Mouse (Mus musculus): Measurements from ENCODE around the gene 9930021J03Rik. TPM values are rescaled to one million over a fixed set of nuclear protein-coding genes. Genes with fewer than 3 reads are reported as not detected.

Gene 9930021J03Rik
- total RNA-seq, 2 experiments from 2014 or later = 24.8 to 25.9 TPM

DNA sequence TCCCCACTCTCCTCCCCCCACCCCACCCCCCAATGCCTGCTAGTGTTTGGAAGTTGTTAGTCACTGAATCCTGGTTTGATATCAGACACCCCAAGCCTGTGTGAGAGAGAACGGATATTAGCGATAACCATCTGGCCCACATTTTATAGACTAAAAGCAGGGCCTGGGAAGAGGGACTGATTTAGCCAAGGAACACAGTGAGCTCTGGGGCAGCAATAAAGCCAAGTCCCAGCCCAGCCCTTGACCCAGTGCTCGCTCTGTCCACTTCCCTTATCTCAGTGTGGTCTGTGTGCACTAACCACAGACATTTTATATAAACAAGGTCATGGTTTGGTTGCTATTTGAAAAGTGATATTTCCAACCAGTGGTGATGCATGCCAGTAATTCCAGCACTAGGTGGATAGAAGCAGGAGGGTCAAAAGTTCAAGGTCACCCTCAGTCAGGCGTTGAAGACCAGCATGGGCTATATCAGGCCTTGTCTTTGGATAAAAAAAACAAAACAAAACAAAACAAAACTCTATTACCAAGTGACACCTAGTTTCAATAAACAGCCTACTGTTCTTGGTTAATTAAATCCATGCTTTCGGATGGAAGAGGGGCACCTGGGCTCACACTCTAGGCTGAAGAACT lies 138.7 kb downstream of the 9930021J03Rik start:
- intact Hi-C loops (cut with DNase I) = no loop called here
- DNase-seq (ENCODE audit: low spot score in 2 of 2) = no peak

DNA sequence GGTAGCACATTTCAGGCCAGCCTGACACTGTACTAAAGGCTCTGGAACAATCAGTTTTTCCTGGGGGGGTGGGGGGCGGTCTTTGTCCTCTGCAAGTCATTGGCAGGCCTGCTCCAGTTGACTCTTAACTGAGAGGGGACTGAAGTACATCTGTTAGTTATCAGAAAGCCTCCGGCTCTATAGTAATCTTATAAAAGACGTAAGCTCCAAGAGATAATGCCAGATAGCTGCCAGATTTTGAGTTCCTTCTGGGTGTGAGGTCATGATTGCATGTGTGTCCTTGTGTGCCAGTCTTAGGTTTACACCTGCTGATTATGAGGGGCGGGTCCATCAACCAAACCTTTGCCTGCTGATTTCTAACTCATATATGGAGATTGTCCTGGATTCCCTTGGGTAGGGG lies 139.6 kb downstream of the 9930021J03Rik start:
- intact Hi-C loops (cut with DNase I) = no loop called here

DNA sequence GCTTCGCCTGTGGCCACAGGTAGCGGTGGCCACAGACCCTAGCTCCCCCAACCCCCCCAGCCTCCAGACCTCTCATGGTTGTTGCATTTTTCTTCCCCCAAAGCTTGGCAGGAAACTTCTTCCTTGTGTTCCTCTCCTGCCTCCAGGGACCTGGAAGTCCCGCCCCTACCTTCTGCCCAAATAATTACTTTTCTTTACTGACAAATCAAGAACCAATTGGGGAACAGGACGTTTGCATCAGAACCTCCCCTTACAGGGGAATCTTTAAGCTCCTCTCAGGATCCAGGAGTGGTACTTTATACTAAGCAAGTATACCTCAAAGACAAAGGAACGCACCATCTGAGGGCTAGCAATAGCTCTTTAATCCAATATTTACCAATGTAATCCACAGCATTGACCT lies 140.9 kb downstream of the 9930021J03Rik start:
- no peak for DNase-seq (ENCODE audit: low spot score in 2 of 2)
- intact Hi-C loops (cut with DNase I) = no loop called here

More for the DNA sequence above, 139.6 kb downstream of the 9930021J03Rik start:
- no peak for DNase-seq (ENCODE audit: low spot score in 2 of 2)

Other genes starting within 250 kb of the 9930021J03Rik start
- gene Ermp1, start 157.6 kb downstream of the 9930021J03Rik start, total RNA-seq (2021) = 10 to 100 TPM; 38.4 to 39.9 TPM
- gene Mlana, start 108.2 kb downstream of the 9930021J03Rik start, total RNA-seq (2021) = under 1 TPM; 0.66 to 0.76 TPM
- gene Ranbp6, start 7.0 kb upstream of the 9930021J03Rik start, total RNA-seq (2021) = 10 to 100 TPM; 29.0 to 29.1 TPM
- gene Il33, start 119.1 kb upstream of the 9930021J03Rik start, total RNA-seq (2021) = 10 to 100 TPM; 10.7 to 12.0 TPM
- not detected for gene Trpd52l3, start 197.8 kb upstream of the 9930021J03Rik start, total RNA-seq (2021)
- gene Uhrf2, start 224.5 kb upstream of the 9930021J03Rik start, total RNA-seq (2021) = 10 to 100 TPM; 46.5 to 55.3 TPM